Mouse (Mus musculus) stomach, embryonic 14.5 days (tissue): Measurements from ENCODE around the gene Ddb2. TPM values are rescaled to one million over a fixed set of nuclear protein-coding genes. Genes with fewer than 3 reads are reported as not detected.
"Not testable (repeated sequence)": the region's sequence is repeated elsewhere in the genome, so short reads cannot be mapped to it uniquely, and the experiment has no call there.

Experiments used
- ATAC-seq: fragments of 200-750 bp; cut with Nextera tagmentation; 2 replicates; pipeline ENCODE4 v1.8.0; 2017; ENCODE audit warnings: low read depth, moderate TSS enrichment; ENCODE audit not compliant: insufficient number of reproducible peaks, insufficient read depth, low FRiP score
- H3K27ac ChIP-seq: fragments of 300-500 bp; sonication (generic); 2 replicates; pipeline ENCODE4 v1.5.1; 2014; ENCODE audit warnings: mild to moderate bottlenecking, low read length, moderate library complexity, mixed read lengths
- H3K27me3 ChIP-seq: fragments of 300-500 bp; sonication (generic); 2 replicates; pipeline ENCODE4 v1.6.1; 2014; ENCODE audit warnings: low read length, control low read depth, mixed read lengths; ENCODE audit not compliant: control insufficient read depth, insufficient read depth
- H3K36me3 ChIP-seq: fragments of 300-500 bp; sonication (generic); 2 replicates; pipeline ENCODE4 v1.6.1; 2014; ENCODE audit warnings: mild to moderate bottlenecking, control low read depth, low read length, moderate library complexity, mixed read lengths; ENCODE audit not compliant: control insufficient read depth, insufficient read depth
- H3K4me1 ChIP-seq: fragments of 300-500 bp; sonication (generic); 2 replicates; pipeline ENCODE4 v1.6.1; 2014; ENCODE audit warnings: low read length, control low read depth, mixed read lengths; ENCODE audit not compliant: control insufficient read depth, insufficient read depth
- H3K4me2 ChIP-seq: fragments of 300-500 bp; sonication (generic); replicated peaks from 2 replicates; pipeline ENCODE4 v1.6.1; 2014; ENCODE audit warnings: low read depth, low read length, control low read depth
- H3K4me3 ChIP-seq: fragments of 300-500 bp; sonication (generic); 2 replicates; pipeline ENCODE4 v1.5.1; 2014; ENCODE audit warnings: low read depth, low read length, control low read depth
- H3K9ac ChIP-seq: fragments of 300-500 bp; sonication (generic); replicated peaks from 2 replicates; pipeline ENCODE4 v1.6.1; 2014; ENCODE audit warnings: low read depth, mild to moderate bottlenecking, control low read depth, low read length, moderate library complexity, mixed read lengths
- H3K9me3 ChIP-seq: fragments of 300-500 bp; sonication (generic); 2 replicates; pipeline ENCODE4 v1.6.1; 2016; ENCODE audit warnings: low read depth, low read length, control low read depth; ENCODE audit not compliant: control insufficient read depth
- WGBS: fragments of 180-500 bp; shearing (Covaris S2); extraction: QIAGEN DNeasy Blood & Tissue Kit; methylation state at CpG from one replicate; pipeline ENCODE4 v1.1.7; 2014; 5-methylcytosine and 5-hydroxymethylcytosine counted together
- polyA plus RNA-seq: library from polyadenylated mRNA; unstranded; fragments of >200 nt; fragmentation: Nextera tagmentation; extraction: Ambion mirVana; gene quantifications from 2 replicates; pipeline ENCODE4 v1.2.1, GENCODE M21; 2014

The Ddb2 gene
- polyA plus RNA-seq, 1 experiment from 2014 or later: 22.7 TPM

GRCm38 (mm10) chr2:91244557-91245228, 7.9 kb upstream of the Ddb2 start:
- no peak for ATAC-seq
- Histone ChIP-seq H3K4me3 (no peak overlapping the region), H3K4me1 (no peaks in the 10 kb centered on the region), H3K27ac (no peak overlapping the region), H3K36me3 (no peaks in the 10 kb centered on the region), H3K9me3 (no peaks in the 10 kb centered on the region), H3K9ac (no peak overlapping the region), H3K27me3 (no peaks in the 10 kb centered on the region), H3K4me2 (no peak overlapping the region)
- WGBS: 71% methylated on average over 5 of the region's 5 CpGs

GRCm38 (mm10) chr2:91243416-91243815, 6.6 kb upstream of the Ddb2 start:
- Histone ChIP-seq H3K9me3 (no peaks in the 10 kb centered on the region), H3K4me3 (no peak overlapping the region), H3K27me3 (no peaks in the 10 kb centered on the region), H3K27ac (no peak overlapping the region), H3K36me3 (no peaks in the 10 kb centered on the region), H3K9ac (no peak overlapping the region), H3K4me1 (no peaks in the 10 kb centered on the region), H3K4me2 (no peak overlapping the region)
- ATAC-seq: no peak
- WGBS: 60% methylated on average over 3 of the region's 3 CpGs

- no peaks in the 10 kb centered on the region for H3K9me3 ChIP-seq
- no peaks in the 10 kb centered on the region for H3K4me1 ChIP-seq
- H3K36me3 ChIP-seq: no peaks in the 10 kb centered on the region
- no peak overlapping the region for H3K4me3 ChIP-seq
- H3K4me2 ChIP-seq: no peak overlapping the region
- H3K27ac ChIP-seq: no peak overlapping the region
- no peak for ATAC-seq
- 60% methylated on average over 5 of the region's 5 CpGs for WGBS
- no peaks in the 10 kb centered on the region for H3K27me3 ChIP-seq
- H3K9ac ChIP-seq: no peak overlapping the region
Measured at GRCm38 (mm10) chr2:91242547-91242946, 5.8 kb upstream of the Ddb2 start.

GRCm38 (mm10) chr2:91237511-91238080, 814 bp upstream of the Ddb2 start:
- not testable (repeated sequence) for H3K36me3 ChIP-seq, H3K9me3 ChIP-seq, H3K4me1 ChIP-seq, H3K27me3 ChIP-seq, H3K9ac ChIP-seq, ATAC-seq
- Histone ChIP-seq H3K4me3 (peak overlapping the region; percentile 55), H3K27ac (peak overlapping the region; percentile 91), H3K4me2 (peak overlapping the region; percentile 62)
- 12% methylated on average over 4 of the region's 4 CpGs for WGBS

GRCm38 (mm10) chr2:91229735-91230134, 7.0 kb downstream of the Ddb2 start:
- no peak overlapping the region for H3K4me3 ChIP-seq
- no peak for ATAC-seq
- no peak overlapping the region for H3K4me2 ChIP-seq
- H3K4me1 ChIP-seq: no peaks in the 10 kb centered on the region
- no peaks in the 10 kb centered on the region for H3K27me3 ChIP-seq
- H3K9me3 ChIP-seq: no peaks in the 10 kb centered on the region
- WGBS: 85% methylated on average over 2 of the region's 2 CpGs
- no peaks in the 10 kb centered on the region; the same call in 1 of the 2 replicates for H3K36me3 ChIP-seq
- H3K27ac ChIP-seq: no peak overlapping the region
- no peak overlapping the region for H3K9ac ChIP-seq

- Histone ChIP-seq H3K4me2 (no peak overlapping the region), H3K4me1 (no peaks in the 10 kb centered on the region), H3K4me3 (no peak overlapping the region), H3K27ac (no peak overlapping the region), H3K27me3 (no peaks in the 10 kb centered on the region), H3K9me3 (no peaks in the 10 kb centered on the region), H3K9ac (no peak overlapping the region), H3K36me3 (no peaks in the 10 kb centered on the region)
- no peak for ATAC-seq
- WGBS: 88% methylated on average over 2 of the region's 2 CpGs
Measured at GRCm38 (mm10) chr2:91223614-91224013, 13.2 kb downstream of the Ddb2 start.

GRCm38 (mm10) chr2:91220501-91220900, 16.3 kb downstream of the Ddb2 start:
- Histone ChIP-seq H3K4me1 (no peaks in the 10 kb centered on the region), H3K36me3 (no peaks in the 10 kb centered on the region), H3K4me2 (no peak overlapping the region), H3K9ac (no peak overlapping the region), H3K9me3 (no peaks in the 10 kb centered on the region), H3K4me3 (no peak overlapping the region), H3K27ac (no peak overlapping the region), H3K27me3 (no peaks in the 10 kb centered on the region)
- WGBS: 94% methylated on average over 3 of the region's 3 CpGs
- ATAC-seq: no peak

GRCm38 (mm10) chr2:91217032-91217431, 19.8 kb downstream of the Ddb2 start:
- H3K9ac ChIP-seq: no peak overlapping the region
- no peaks in the 10 kb centered on the region for H3K9me3 ChIP-seq
- no peak for ATAC-seq
- no peak overlapping the region for H3K4me2 ChIP-seq
- WGBS: 54% methylated on average over 4 of the region's 4 CpGs
- no peak overlapping the region for H3K27ac ChIP-seq
- no peaks in the 10 kb centered on the region for H3K4me1 ChIP-seq
- peaks cover 14% of the 10 kb centered on the region for H3K36me3 ChIP-seq
- H3K4me3 ChIP-seq: no peak overlapping the region
- no peaks in the 10 kb centered on the region for H3K27me3 ChIP-seq

- peaks cover 42% of the 10 kb centered on the region for H3K36me3 ChIP-seq
- no peak overlapping the region for H3K4me3 ChIP-seq
- no peaks in the 10 kb centered on the region for H3K4me1 ChIP-seq
- no peak overlapping the region for H3K4me2 ChIP-seq
- no peak for ATAC-seq
- no peak overlapping the region for H3K9ac ChIP-seq
- no peaks in the 10 kb centered on the region for H3K27me3 ChIP-seq
- H3K9me3 ChIP-seq: no peaks in the 10 kb centered on the region
- no peak overlapping the region for H3K27ac ChIP-seq
Measured at GRCm38 (mm10) chr2:91213311-91213710, 23.5 kb downstream of the Ddb2 start.
